Mouse (Mus musculus): ENCODE results near the gene Rpl18a. TPM values are rescaled to one million over a fixed set of nuclear protein-coding genes. Genes with fewer than 3 reads are reported as not detected.

Rpl18a gene
- polyA plus RNA-seq, 1 experiment from 2014 or later = 2,767 TPM

DNA sequence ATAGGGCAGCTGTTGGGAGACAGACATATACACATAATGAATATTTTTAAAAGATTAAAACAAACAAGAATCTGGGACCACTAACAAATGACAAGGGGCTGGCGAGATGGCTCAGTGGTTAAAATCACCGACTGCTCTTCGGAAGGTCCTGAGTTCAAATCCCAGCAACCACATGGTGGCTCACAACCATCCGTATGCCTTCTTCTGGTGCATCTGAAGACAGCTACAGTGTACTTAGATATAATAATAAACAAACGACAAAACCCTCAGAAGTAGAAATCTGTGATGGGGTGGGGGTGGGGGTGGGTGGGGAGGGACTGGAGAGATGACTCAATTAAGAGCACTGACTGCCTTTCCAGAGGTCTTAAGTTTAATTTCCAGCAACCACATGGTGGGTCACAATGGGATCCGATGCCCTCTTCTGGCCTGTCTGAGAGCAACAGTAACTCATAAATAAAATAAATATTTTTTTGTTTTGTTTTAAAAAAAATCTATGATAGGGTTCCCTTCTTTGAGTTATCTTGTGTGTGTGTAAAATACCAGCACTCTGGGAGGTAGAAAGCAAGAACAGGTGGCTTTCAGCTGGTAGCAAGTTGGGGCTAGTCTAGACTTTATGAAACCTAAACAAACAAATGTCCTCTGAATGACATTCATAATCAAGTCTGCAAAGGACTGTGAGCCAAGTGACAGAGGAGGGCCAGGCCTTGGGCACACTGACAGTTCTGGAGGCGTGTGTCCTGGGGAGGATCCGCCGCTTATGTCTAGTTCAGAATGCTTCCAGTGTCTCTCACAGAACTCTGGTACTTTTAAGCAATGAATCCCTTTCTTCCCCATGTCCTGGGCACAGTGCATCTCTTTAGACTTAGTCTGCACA, 23.1 kb upstream of the Rpl18a start:
- Histone ChIP-seq H3K27ac (no peak overlapping the region), H3K9ac (no peak overlapping the region), H3K4me3 (no peak overlapping the region), H3K9me3 (replicated peaks) (no peaks in the 10 kb centered on the region), H3K4me1 (no peaks in the 10 kb centered on the region), H3K4me2 (replicated peaks) (no peak overlapping the region), H3K27me3 (no peaks in the 10 kb centered on the region), H3K36me3 (peaks cover 55% of the 10 kb centered on the region)
- ATAC-seq (ENCODE audit: low FRiP score) = no peak
- WGBS = 87% methylated on average over 9 of the region's 9 CpGs

DNA sequence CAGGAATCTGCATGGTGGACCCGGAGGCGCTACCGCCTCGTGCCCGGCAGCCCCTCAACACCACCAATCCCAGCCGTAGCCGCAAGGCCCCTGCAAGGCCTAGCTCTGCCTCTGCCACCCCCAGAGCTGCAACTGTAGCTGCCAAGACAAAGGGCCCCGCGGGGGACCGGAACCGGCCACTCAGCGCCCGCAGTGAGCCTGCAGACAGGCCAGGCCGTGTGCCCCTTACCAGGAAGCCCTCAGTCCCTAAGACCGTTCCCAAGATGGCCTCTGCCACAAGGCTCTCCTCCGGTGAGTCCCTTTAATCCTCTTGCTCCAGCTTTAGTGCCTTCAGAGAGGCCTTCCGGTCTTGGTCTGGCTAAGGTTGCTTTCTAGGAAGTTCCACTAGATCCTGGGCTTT, 17.5 kb upstream of the Rpl18a start:
- H3K4me2 ChIP-seq (replicated peaks) = no peak overlapping the region
- ATAC-seq (ENCODE audit: low FRiP score) = no peak
- no peak overlapping the region for H3K9ac ChIP-seq
- H3K27ac ChIP-seq = no peak overlapping the region
- 85% methylated on average over 17 of the region's 17 CpGs for WGBS
- H3K36me3 ChIP-seq = peaks cover 88% of the 10 kb centered on the region
- H3K4me3 ChIP-seq = no peak overlapping the region
- no peaks in the 10 kb centered on the region for H3K9me3 ChIP-seq (replicated peaks)
- no peaks in the 10 kb centered on the region for H3K27me3 ChIP-seq
- H3K4me1 ChIP-seq = no peaks in the 10 kb centered on the region

DNA sequence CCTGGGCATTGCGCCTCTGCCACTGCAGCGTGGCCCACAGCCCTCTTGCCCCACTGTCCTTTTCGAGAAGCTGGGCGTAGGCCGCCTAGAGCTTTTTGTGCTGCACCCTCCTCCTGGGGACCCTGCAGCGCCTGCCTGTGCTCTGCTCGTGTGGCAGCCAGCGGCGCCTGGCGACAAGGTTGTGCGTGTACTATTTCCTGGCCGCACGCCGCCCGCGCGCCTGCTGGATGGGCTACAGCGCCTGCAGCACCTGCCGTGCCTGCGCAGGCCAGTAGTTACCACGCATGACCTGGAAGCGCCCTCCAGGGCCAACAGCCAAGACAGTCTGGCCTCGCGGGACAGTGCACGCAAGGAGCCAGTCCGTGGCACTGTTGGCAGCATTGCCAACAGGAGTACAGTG, 16.3 kb upstream of the Rpl18a start:
- H3K36me3 ChIP-seq = peaks cover 82% of the 10 kb centered on the region
- ATAC-seq (ENCODE audit: low FRiP score) = no peak
- WGBS = 93% methylated on average over 26 of the region's 26 CpGs
- H3K9me3 ChIP-seq (replicated peaks) = no peaks in the 10 kb centered on the region
- no peak overlapping the region for H3K9ac ChIP-seq
- H3K27ac ChIP-seq = no peak overlapping the region
- no peak overlapping the region for H3K4me3 ChIP-seq
- no peaks in the 10 kb centered on the region for H3K4me1 ChIP-seq
- H3K4me2 ChIP-seq (replicated peaks) = no peak overlapping the region
- no peaks in the 10 kb centered on the region for H3K27me3 ChIP-seq

- 0 out of 2 replicates have a peak, but pooled peaks have one; percentile 18 for ATAC-seq (ENCODE audit: low FRiP score)
- 93% methylated on average over 30 of the region's 30 CpGs for WGBS
Observed at GRCm38 (mm10) chr8:70912955-70913354, 15.7 kb upstream of the Rpl18a start.

DNA sequence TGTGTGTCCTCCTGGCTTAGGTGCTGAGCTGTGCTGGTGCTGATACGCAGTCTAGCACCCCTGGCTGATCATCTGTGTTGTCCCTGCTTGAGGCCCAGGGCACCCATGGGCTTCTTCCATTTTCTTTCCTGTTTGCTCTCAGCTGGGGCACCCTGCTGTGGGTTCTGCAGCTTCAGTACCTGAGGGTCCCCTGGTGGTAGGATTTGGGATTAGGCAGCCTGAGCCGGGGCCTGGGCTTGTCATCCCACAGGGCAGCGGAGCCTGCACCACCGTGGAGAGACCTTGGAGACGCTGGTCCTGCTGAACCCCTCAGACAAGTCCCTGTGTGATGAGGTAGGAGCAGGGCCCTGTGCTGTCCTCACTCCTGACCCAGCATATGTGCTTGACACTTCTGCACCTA, 14.4 kb upstream of the Rpl18a start:
- Histone ChIP-seq H3K27ac (no peak overlapping the region), H3K36me3 (peaks cover 64% of the 10 kb centered on the region), H3K9me3 (replicated peaks) (no peaks in the 10 kb centered on the region), H3K4me1 (peaks cover 8% of the 10 kb centered on the region), H3K4me3 (no peak overlapping the region), H3K27me3 (no peaks in the 10 kb centered on the region), H3K4me2 (replicated peaks) (no peak overlapping the region), H3K9ac (no peak overlapping the region)
- no peak for ATAC-seq (ENCODE audit: low FRiP score)
- WGBS = 83% methylated on average over 5 of the region's 5 CpGs

More at GRCm38 (mm10) chr8:70912955-70913354, 15.7 kb upstream of the Rpl18a start:
- Histone ChIP-seq H3K4me3 (no peak overlapping the region), H3K9ac (no peak overlapping the region), H3K4me1 (no peaks in the 10 kb centered on the region), H3K9me3 (replicated peaks) (no peaks in the 10 kb centered on the region), H3K36me3 (peaks cover 78% of the 10 kb centered on the region), H3K27ac (no peak overlapping the region), H3K27me3 (no peaks in the 10 kb centered on the region), H3K4me2 (replicated peaks) (no peak overlapping the region)

DNA sequence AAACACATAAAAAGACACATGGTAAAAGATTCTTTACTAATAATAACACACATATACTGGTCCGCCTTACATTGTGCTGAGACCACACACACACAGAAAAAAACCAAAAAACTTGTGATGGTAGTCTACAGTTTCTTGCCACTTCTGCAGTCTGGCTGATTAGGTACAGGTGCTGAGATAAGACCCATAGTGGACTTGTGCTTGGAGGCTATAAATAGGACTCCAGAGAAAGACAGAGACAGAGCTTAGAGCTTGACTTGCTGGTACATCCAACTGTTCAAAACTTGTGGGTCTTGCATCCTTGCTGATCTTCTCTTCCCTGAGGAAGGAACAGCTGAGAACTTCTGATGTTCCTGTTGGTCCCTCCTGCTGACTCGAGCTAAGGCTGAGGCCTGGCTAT, 10.3 kb upstream of the Rpl18a start:
- Histone ChIP-seq H3K27me3 (peaks cover 19% of the 10 kb centered on the region), H3K27ac (no peak overlapping the region), H3K36me3 (peaks cover 23% of the 10 kb centered on the region), H3K4me1 (peaks cover 16% of the 10 kb centered on the region), H3K4me3 (no peak overlapping the region), H3K4me2 (replicated peaks) (no peak overlapping the region), H3K9ac (no peak overlapping the region), H3K9me3 (replicated peaks) (no peaks in the 10 kb centered on the region)
- no peak for ATAC-seq (ENCODE audit: low FRiP score)
- 90% methylated on average over 2 of the region's 2 CpGs for WGBS

DNA sequence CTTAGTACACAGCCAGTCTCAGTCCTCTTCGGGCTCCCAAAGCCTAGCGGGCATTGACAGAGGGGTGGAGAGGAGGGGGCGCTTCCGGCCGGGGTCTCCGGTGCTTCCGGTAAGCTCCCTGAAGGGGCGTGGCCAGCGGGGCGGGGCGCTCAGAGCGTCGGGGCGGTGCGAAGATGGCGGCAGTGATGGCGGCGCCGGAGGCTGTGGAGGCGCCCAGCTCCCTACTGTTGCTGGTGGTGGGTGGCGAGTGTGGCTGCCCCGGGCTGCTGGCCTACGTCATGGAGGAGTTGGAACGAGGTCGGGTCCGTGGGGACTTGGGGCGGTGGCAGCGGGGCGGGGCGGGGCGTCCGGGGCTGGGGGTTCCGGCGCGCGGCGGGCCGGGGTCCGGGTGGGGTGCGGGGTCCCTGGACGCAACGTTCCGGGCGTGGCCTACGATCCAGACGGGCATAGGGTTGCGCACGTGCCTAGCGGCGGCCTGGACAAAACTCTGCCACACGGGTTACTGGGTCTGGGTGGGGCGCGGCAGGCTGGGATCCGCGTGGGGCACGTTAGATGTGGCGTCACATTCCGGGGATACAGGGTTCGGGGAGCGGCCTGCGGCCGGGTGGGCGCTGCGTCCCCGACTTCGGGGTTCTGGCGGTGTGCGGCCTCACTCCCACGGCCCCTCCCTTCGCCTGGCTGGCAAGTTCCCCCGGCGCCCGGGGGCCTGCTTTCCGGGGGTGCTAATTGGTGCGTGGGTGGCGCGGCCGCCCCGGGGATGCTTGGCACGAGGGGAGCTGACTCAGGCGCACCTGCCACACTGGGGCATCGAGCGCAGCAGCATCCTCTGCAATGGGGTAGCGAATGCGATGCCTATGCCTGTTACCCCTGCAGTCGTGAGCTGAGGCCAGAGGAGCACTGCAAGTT, 8.9 kb upstream of the Rpl18a start, which contains the start of gene Map1s:
Gene Map1s (plus strand): TSS at position 102 of the 906 bp plus-strand sequence.
- H3K4me2 ChIP-seq (replicated peaks) = peak within 1 kb of the TSS; percentile 94
- H3K9ac ChIP-seq = peak within 1 kb of the TSS; percentile 92
- WGBS = under 1% methylated on average over 70 of the region's 86 CpGs
- H3K27ac ChIP-seq = peak within 1 kb of the TSS; percentile 87
- peaks cover 16% of the 10 kb centered on the region for H3K4me1 ChIP-seq
- peak within 1 kb of the TSS; percentile 74 for H3K4me3 ChIP-seq
- peak; percentile 95 for ATAC-seq (ENCODE audit: low FRiP score)
- peaks cover 9% of the 10 kb centered on the region; the same call in 1 of the 2 replicates for H3K36me3 ChIP-seq
- peaks cover 27% of the 10 kb centered on the region for H3K27me3 ChIP-seq
- H3K9me3 ChIP-seq (replicated peaks) = no peaks in the 10 kb centered on the region

- Histone ChIP-seq H3K4me1 (peaks cover 16% of the 10 kb centered on the region), H3K9ac (peak overlapping the region; percentile 92), H3K27ac (peak overlapping the region; percentile 87; the same call in 1 of the 2 replicates), H3K4me3 (peak overlapping the region; percentile 74), H3K27me3 (peaks cover 27% of the 10 kb centered on the region), H3K4me2 (replicated peaks) (peak overlapping the region; percentile 94), H3K9me3 (replicated peaks) (no peaks in the 10 kb centered on the region), H3K36me3 (0 out of 2 replicates have a peak, but pooled peaks cover 4% of the 10 kb centered on the region)
- peak; percentile 53 for ATAC-seq (ENCODE audit: low FRiP score)
- WGBS = 20% methylated on average over 8 of the region's 8 CpGs
Observed at GRCm38 (mm10) chr8:70905463-70905830, 8.2 kb upstream of the Rpl18a start.

DNA sequence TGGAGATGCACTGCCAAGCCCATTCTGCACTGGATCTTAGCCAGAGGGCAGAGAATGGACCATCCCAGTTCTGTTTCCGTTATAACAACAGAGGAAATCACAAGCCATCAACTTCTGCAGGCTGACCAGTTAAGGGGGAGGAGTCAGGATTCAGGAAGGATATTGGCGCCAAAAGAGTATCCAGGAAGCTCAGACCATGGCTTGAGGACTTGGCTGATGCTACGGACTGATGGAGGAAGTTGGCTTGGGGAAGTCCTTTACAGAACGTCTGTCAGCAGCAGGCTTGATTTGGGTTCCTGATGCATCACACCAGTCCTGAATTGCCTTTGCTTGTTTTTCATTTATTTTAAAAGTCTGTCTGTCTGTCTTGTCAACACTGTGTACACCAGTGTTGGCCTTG, 7.3 kb upstream of the Rpl18a start:
- Histone ChIP-seq H3K9me3 (replicated peaks) (no peaks in the 10 kb centered on the region), H3K4me2 (replicated peaks) (no peak overlapping the region), H3K4me1 (peaks cover 16% of the 10 kb centered on the region), H3K9ac (no peak overlapping the region), H3K36me3 (0 out of 2 replicates have a peak, but pooled peaks cover 4% of the 10 kb centered on the region), H3K4me3 (no peak overlapping the region), H3K27me3 (peaks cover 27% of the 10 kb centered on the region), H3K27ac (no peak overlapping the region)
- ATAC-seq (ENCODE audit: low FRiP score) = no peak
- WGBS = 70% methylated on average over 4 of the region's 4 CpGs

GRCm38 (mm10) chr8:70903582-70903981, 6.4 kb upstream of the Rpl18a start:
- Histone ChIP-seq H3K4me2 (replicated peaks) (no peak overlapping the region), H3K36me3 (no peaks in the 10 kb centered on the region), H3K9me3 (replicated peaks) (no peaks in the 10 kb centered on the region), H3K9ac (no peak overlapping the region), H3K27ac (no peak overlapping the region), H3K4me1 (peaks cover 18% of the 10 kb centered on the region), H3K27me3 (peaks cover 27% of the 10 kb centered on the region), H3K4me3 (no peak overlapping the region)
- ATAC-seq (ENCODE audit: low FRiP score) = no peak

- no peak overlapping the region for H3K27ac ChIP-seq
- WGBS = 59% methylated on average over 4 of the region's 4 CpGs
- H3K36me3 ChIP-seq = no peaks in the 10 kb centered on the region
- H3K27me3 ChIP-seq = peaks cover 27% of the 10 kb centered on the region
- H3K9ac ChIP-seq = peak overlapping the region; percentile 45; the same call in 1 of the 2 replicates
- H3K4me2 ChIP-seq (replicated peaks) = no peak overlapping the region
- no peak for ATAC-seq (ENCODE audit: low FRiP score)
- H3K4me3 ChIP-seq = no peak overlapping the region
- H3K4me1 ChIP-seq = peaks cover 22% of the 10 kb centered on the region
- H3K9me3 ChIP-seq (replicated peaks) = no peaks in the 10 kb centered on the region
Observed at GRCm38 (mm10) chr8:70903112-70903511, 5.9 kb upstream of the Rpl18a start.

- WGBS = 36% methylated on average over 5 of the region's 5 CpGs
- H3K4me3 ChIP-seq = no peak overlapping the region
- peaks cover 27% of the 10 kb centered on the region for H3K27me3 ChIP-seq
- no peaks in the 10 kb centered on the region for H3K9me3 ChIP-seq (replicated peaks)
- no peak for ATAC-seq (ENCODE audit: low FRiP score)
- no peak overlapping the region for H3K4me2 ChIP-seq (replicated peaks)
- peaks cover 19% of the 10 kb centered on the region for H3K4me1 ChIP-seq
- no peaks in the 10 kb centered on the region for H3K36me3 ChIP-seq
- no peak overlapping the region for H3K27ac ChIP-seq
- no peak overlapping the region for H3K9ac ChIP-seq
Observed at GRCm38 (mm10) chr8:70902211-70902610, 5.0 kb upstream of the Rpl18a start.
